Mouse (Mus musculus) cerebellum, adult 8-10 months (tissue): ENCODE measurements around the gene Vps41.

Experiments used
- DNase-seq: peaks from one replicate; pipeline ENCODE4 v3.0.0; 2022

Gene Vps41

GRCm38 (mm10) chr13:18892910-18893309, 175.8 kb downstream of the Vps41 start:
- DNase-seq, result no peak

DNA sequence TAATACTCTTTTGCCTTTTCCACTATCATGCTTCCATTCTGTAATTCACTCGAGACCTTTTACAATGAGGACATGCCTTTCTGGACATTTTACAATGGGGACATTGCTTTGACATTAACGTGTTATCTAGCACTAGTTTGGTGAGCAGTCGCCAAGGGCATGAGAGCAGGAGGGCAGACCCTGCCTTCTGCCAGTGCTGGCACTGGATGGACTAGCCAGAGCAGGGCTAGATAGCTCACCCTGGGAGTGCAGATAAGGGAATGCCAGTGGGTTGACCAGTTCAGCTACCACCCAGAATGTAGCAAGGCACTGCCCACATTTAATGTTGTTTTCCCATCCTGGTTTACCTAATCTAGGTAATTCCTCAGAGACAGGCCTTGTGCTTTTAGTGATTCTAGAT, 179.7 kb downstream of the Vps41 start:
- no peak for DNase-seq

DNA sequence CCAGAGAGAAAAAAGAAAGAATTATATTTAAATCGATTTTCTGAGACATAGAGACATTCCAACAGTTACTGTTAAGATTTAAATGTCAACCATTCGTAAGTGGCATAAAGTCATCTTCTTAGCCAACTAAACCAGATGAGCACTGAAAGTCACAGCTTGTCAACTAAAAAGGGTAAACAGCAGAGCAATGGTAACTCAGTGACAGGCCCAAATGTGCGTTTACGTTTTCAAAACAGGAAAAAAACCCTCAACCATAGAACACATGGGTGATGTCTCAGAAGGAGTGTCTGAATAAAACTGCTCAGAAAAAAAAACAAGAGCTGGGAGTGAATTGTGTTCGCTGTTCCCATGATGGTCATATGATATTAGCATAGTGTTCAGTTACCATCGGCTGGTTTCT, 186.5 kb downstream of the Vps41 start:
- no peak for DNase-seq

DNA sequence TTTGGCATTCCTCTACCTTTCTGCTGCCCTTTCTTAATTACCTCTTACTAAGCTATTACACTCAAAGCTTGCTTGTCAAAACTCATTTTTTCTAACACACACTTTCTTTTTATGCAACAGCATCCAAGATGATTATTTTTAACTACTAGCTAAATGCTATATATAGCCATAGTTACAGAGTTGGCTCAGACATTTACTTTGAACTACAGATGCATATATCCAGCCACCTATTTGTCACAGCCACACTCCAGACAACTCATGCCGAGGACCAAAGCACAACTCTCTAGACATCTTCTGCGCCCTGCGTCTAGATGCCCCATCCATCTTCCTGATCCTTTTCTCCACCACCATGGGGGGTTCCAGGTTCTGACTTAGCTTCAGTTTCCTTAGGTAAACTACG, 197.7 kb downstream of the Vps41 start:
- no peak for DNase-seq
